Mouse (Mus musculus) cerebellum, postnatal 36 days (tissue): ENCODE measurements around the gene Ddx27.
"Not testable (repeated sequence)": the region's sequence is repeated elsewhere in the genome, so short reads cannot be mapped to it uniquely, and the experiment has no call there.

ENCODE experiments used
- DNase-seq, 2 experiments: peaks; one replicate each; pipeline ENCODE4 v3.0.0; 2021 to 2022; ENCODE audit warnings: mixed read lengths in 2 of 2

Gene Ddx27

GRCm38 (mm10) chr2:167014702-167015381, at the start of gene Ddx27:
Gene Ddx27 (plus strand): TSS chr2:167015193.
- peak; percentile 92 for DNase-seq

- DNase-seq = no peak
These were observed 41.8 kb upstream of the Ddx27 start for GRCm38 (mm10) chr2:166973153-166973552.

DNA sequence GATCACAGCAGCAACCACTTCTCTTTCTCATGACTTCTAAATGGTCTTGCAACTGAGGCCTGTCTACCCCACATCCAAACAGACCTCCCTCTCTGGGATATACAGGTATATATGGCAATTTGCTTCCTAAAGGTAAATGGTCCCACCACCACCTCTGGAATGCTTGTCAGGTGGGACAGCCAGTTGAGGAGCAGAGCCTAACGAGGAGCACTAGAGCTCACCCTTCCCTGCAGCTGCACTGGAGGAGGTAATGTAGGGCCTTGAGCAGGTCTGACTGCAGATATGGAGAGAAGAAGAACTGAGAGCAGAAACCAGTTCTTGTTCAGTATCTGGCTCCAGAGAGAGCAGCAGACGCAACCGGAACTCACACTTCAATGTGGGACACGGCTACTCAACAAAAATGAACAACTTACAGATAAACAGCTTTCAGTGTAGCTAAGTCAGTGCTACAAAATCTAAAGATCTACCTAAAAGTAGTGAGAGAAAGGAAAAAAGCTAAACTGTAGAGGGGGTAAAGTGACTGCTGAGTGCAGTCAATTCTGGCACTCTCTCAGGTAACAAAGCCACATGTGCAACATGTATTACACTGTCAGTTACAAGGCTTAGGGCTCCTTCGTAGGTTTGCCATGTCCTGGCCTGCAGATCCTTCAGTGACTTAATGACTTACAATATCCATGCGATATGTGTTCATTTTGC, 40.7 kb upstream of the Ddx27 start:
- no peak for DNase-seq

DNA sequence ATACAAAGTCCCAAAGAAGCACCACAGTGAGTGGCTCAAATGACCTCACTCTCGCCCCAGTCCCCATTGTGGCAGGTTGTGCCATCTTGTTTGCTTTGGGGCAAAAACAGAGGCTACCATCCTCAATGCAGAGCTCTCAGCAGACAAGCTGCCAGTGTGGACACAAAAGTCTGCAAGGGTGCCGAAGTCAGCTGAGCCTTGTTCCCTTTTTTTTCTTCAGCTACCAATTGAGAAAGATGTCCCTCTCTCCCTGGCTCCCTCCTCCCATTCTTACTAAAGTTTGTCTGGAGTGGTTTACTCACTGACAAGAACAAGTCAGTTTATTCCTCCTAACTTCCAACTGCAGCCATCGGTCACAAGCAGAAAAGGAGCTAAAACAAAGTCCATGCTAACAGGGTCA, 38.6 kb upstream of the Ddx27 start:
- DNase-seq = no peak

DNA sequence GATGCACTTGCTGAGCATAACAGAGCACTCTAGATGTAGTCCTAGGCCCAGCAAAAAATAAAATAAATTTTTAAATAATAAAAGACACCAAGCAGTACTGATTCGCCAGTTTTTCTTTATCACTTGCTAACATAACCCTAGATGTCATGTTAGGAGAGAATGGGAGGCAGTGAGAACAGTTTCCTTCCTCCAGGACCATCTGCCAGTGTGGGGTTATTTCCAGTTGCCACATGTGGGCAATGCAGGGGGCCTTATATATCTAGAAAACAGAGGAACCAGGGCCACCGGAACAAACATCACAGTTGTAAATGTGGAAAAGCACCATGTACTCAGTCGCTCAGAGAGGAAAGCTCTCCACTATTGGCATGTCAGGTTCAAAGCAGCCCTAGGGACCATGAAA, 37.5 kb upstream of the Ddx27 start:
- no peak for DNase-seq

DNA sequence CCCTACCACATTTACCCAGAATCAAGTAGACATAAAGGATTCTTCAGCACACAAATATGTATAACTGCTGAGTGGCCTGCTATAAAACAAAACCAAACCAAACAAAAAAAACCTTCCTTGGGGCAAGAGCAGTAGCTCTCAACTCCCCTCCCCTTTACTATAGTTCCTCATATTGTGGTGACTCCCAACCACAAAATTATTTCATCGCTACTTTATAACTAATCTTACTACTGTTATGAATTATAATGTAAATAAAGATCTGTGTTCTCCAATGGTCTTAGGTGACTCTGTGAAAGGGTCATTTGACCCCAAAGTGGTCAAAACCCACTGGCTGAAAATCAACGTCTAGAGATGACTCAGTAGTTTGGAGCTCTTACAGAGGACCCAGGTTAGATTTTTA, 34.8 kb upstream of the Ddx27 start:
- DNase-seq = no peak

DNA sequence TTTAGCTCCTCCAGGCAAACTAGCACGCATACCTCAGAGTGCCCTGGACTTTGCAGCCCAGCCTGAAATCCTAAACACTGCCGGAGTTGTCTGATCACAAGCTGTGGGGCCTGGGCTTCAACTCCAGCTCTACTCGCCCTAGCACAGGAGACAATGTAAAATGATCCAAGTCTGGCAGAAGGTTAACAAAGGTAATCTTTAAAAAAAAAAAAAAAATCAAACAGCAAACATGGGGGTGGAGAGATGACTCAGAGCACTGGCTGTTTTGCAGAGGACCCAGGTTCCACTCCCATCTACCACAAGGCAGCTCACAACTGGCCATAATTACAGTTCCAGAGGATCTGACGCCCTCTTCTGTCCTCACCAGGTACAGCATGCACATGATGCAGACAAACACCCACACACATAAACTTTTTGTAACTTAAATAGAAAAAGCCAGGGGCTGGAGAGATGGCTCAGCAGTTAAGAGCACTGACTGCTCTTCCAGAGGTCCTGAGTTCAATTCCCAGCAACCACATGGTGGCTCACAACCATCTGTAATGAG, 31.6 kb upstream of the Ddx27 start:
- no peak for DNase-seq

- DNase-seq = no peak
These were observed 24.1 kb upstream of the Ddx27 start for GRCm38 (mm10) chr2:166990861-166991260.

GRCm38 (mm10) chr2:166991945-166992344, 23.0 kb upstream of the Ddx27 start:
- DNase-seq = no peak

DNA sequence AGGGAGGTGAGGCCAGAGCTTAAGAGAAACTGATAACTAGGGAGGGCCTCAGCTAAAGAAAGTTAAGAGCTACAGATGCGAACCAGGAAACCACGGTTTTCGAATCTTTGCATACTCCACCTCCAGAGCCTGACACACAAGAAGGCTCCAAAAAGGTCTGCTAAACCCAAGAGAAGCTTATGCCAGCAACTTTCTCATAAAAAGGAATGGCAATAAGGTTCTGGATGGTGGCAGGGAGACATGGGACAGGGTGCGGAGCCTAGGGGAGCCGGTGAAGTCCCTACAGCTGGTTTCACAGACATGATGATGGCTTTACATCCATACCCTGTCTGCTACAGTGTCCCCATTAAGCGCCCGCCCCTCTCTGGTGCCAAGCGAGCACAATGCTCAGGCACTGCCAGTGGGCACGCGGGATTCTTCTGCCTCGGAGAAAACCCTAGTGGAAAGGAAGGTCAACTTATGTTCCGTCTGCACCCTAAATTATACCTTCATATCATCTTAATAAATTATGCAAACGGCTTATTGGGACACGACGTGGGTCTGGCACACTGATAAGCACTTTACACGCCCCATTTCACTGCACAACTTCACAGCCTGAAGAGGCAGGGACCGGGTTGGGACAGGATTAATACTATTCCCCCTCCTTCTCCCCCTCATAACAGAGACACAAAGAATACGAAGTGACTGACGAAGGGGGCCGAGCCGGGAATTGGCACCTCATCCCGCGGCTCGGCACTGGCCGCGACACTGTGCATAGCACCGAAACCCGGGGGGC, 19.8 kb upstream of the Ddx27 start:
- DNase-seq = peak; percentile 21 to 23

DNA sequence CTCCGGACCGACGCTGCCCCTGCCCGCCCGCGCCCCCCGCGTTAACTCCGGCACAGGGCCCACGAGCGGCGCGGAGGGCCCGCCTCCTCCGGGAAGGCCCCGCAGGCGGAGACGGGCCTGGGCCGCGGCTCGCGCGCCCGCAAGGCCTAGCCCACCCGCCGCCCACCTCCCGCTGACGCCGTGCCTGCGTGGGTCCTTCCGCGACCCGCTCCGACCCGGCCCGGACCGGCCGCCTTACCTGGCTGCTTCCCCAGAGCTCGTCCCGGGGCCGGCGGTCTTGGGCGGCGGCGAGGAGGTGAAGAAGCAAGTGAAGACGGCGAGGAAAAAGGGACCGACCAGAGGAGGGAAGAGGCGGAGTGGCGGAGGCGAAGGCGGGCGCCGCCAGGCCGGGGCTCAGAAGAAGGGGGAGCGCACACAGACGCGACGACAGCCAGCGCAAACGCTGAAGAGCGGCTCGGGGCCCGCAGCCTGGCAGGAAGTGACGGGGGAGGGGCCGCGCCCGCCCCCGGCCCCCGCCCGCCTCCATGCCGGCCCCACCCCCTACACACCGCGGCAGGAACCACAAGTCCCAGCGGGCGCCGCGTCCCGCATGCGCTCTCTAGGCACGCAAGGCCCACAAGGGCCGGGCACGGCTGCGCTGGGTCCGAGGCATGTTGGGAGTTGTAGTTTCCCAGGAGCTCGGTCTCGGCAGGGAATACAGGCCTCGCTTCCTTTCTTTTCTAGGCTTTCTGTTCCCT, 19.0 kb upstream of the Ddx27 start, which contains the start of gene Stau1:
TSS of gene Stau1 (minus strand) at position 504 of the 737 bp plus-strand sequence.
- peak; percentile 93 to 95 for DNase-seq

DNA sequence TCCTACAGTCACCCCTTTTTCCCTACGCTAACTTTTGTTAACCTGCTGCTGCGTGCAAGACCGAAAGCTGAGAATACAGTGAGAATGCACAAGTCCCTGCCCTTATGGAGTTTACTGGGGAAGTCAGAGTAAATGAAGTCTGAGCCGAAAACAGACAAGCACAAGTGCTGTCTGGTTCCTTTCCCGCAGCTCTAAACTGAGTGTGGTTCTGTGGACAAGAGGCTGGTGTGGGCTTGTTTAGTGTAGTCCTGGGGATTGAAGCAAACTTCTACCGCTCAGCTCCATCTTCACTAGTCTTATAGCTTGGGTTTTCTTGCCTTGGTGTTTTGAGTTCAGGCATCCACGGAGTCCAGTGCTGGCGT, 18.5 kb upstream of the Ddx27 start:
- no peak for DNase-seq

DNA sequence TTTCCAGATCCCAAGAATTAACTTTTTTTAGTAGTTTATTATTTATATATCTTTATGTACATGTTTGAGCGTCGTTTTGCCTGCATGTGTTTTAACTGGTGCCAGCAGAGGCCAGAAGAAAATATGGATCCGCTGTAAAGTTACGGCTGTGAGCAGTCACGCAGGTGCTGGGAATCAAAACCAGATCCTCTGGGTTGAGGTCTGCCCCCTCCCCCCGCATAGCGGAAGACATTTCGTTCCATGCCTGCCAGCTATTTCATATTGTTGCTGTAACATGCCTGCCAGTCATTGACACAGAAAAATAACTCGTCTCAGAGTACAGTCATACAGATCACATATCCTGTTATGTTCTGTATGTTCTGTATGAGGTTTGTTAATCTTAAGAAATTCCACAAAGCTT, 13.5 kb upstream of the Ddx27 start:
- no peak for DNase-seq

DNA sequence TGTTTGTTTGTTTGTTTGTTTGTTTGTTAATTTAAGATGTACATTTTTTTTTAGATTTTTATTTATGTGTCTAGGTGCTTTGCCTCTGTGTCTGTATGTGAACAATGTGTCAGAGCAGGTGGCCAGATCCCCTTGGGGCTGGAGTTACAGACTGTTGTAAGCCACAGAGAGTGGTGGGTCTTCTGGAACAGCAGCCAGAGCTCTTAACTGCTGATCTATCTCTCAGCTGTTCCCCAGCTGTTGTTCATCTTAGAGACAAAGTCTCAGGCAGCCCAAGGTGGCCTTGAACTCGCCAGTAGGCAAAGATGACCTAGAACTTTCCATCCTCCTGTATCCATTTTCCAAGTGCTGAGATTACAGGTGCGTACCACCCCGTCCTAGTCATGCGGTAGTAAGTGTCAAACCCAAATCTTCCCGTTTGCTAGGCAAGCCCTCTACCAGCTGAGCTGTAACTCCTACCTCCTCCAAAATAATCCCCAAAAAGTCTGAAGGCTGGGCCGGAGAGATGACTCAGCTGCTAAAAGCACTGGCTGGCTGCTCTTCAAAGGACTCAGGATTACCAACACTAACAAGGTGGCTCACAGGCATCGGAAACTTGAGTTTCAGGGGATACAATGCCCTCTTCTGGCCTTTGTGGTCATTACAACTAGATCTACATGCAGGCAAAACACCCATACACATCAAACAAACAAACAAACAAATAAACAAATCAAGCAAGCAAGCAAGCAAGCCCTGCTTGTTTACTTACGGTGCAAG, 10.7 kb upstream of the Ddx27 start:
- DNase-seq = peak; percentile 49 to 83

DNA sequence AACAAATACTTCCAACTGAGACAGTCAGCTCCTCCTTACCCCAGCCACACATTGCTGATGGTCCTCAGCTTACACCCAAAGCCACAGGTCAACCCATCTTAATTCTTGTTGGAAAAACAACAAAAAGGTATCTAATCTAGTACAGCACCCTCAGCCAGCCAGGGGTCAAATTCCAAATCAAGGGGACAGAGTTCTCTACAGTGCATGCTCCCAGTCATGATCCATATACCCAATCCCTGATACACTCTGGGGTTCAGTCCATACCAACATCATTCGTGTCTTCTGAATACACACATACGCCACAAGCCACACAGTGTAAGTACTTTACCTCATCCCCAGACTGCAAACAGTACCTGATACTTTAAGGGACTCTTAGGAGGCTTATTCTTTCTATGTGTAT, 8.6 kb upstream of the Ddx27 start:
- no peak for DNase-seq

- peak; percentile 63 to 66 for DNase-seq
These were observed 7.9 kb upstream of the Ddx27 start for GRCm38 (mm10) chr2:167007001-167007491.

DNA sequence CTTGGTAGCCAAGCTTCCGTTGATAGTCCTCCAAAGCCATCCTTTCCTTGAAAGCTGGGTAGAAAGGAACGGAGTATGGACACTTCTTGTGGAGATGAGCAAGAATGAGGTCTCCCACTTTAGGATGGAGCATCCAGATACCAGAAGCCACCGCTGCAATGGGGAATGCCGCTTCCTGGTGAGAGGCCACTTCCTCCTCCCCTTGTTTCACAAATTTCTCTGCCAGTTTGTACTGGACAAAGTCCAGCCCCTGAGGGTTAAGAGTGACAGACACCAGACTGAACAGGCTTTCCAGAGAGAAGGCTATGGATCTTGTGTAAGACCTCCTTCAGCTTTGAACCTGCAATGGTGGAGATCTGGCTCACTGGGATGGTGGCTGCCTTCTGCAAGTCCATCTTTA, 7.4 kb upstream of the Ddx27 start:
- not testable (repeated sequence) for DNase-seq

DNA sequence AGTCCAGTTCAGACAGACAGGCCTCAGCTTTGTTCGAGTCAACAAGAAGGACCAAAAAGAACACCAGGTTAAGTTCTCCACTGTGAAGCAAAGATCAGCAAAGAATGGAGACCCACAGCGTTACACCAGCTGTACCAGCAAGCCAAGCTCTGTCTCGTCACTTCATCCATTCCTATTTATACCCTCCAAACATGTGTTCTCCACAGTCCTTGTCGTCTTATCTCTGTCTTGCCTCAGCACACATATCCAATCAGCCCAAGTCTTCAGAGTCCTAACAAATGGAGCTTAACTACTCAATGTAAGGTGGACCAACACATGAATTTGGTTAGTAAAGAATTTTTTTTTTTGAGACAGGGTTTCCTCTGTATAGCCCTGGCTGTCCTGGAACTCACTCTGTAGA, 5.5 kb upstream of the Ddx27 start:
- DNase-seq = no peak

GRCm38 (mm10) chr2:167010546-167010945, 4.4 kb upstream of the Ddx27 start:
- DNase-seq = no peak

GRCm38 (mm10) chr2:167015382-167015718, 357 bp downstream of the Ddx27 start:
- no peak for DNase-seq

DNA sequence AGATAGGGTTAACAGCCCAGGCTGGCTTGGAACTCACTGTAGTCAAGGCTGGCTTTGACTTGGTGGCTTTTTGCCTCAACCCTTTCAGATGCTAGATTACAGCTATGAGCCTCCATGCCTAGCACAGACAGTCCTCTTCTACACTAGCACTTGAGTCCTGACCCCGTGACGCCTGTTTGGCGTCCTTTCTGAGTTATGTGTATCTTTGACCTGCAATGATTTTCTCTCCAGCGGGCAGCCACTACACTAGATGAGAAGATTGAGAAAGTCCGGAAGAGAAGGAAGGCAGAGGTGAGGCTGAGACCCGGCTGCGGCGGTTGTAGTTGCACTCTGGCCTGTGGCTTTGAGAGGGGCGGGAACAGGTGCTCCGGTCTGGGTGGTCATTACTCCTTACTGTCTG, 4.4 kb downstream of the Ddx27 start:
- DNase-seq = no peak

GRCm38 (mm10) chr2:167028553-167028952, 13.6 kb downstream of the Ddx27 start:
- DNase-seq = no peak
